In genomic region chr15:101072736-101073135, GRCm38 (mm10) we compare ENCODE assay signal across 15 mouse cellular contexts. TPM values are rescaled to one million over a fixed set of nuclear protein-coding genes. Genes with fewer than 3 reads are reported as not detected.
"Had no signal": no experiment of that assay in that cellular context is flagged by ENCODE, and none has a peak within 500 bp of the region (broad histone marks: within the 10 kb centered on the region; RNA-seq: fewer than 3 reads in every experiment).

No protein-coding gene starts in this region.

- H3K27me3 ChIP-seq: limb, embryonic 12.5 days had no signal

- H3K36me3 ChIP-seq: liver, embryonic 13.5 days; midbrain, embryonic 13.5 days had no signal

- H3K9me3 ChIP-seq: limb, embryonic 12.5 days; liver, embryonic 13.5 days; midbrain, embryonic 13.5 days had no signal

- ATAC-seq: intestine, embryonic 16.5 days; liver, postnatal 0 days; midbrain, embryonic 13.5 days had no signal

- DNase-seq: liver; liver, embryonic 13.5 days; liver, postnatal 0 days; lung, postnatal 14 days; right cerebral cortex, postnatal 14 days; thymus, adult 18-20 months; thymus, postnatal 14 days had no signal

- H3K4me2 ChIP-seq: limb, embryonic 12.5 days; liver, embryonic 13.5 days; midbrain, embryonic 13.5 days had no signal

- H3K4me3 ChIP-seq: left cerebral cortex, adult 2 months; limb, embryonic 12.5 days; liver, embryonic 13.5 days; midbrain, embryonic 13.5 days had no signal

- H3K27ac ChIP-seq: left cerebral cortex, adult 2 months; limb, embryonic 12.5 days; liver, embryonic 13.5 days; midbrain, embryonic 13.5 days had no signal

- H3K9ac ChIP-seq: limb, embryonic 12.5 days; liver, embryonic 13.5 days; liver, postnatal 0 days; midbrain, embryonic 13.5 days had no signal

RNA-seq across cellular contexts. Expression of gene Gm47841, which starts 25.5 kb away (rescaled TPM):
- polyA plus RNA-seq: intestine, embryonic 16.5 days; kidney, embryonic 16.5 days; large intestine, adult 2 months; limb, embryonic 12.5 days; liver, embryonic 13.5 days; liver, postnatal 0 days; midbrain, embryonic 13.5 days; midbrain, postnatal 0 days; neural tube, embryonic 14.5 days had no signal

RNA-seq across cellular contexts. Expression of gene Ankrd33, which starts 42.8 kb away (rescaled TPM):
- polyA plus RNA-seq: intestine, embryonic 16.5 days; kidney, embryonic 16.5 days; large intestine, adult 2 months; limb, embryonic 12.5 days; liver, embryonic 13.5 days; liver, postnatal 0 days; midbrain, embryonic 13.5 days; midbrain, postnatal 0 days; neural tube, embryonic 14.5 days had no signal
